Mouse (Mus musculus) ES-E14 (cell line): ENCODE results near the gene Fam217b.

Experiments
- CHD2 ChIP-seq: IDR thresholded peaks from 2 replicates; pipeline ENCODE4 v1.6.1; 2014; ENCODE audit warnings: mild to moderate bottlenecking, low read depth, low read length, inconsistent platforms
- MAFK ChIP-seq: IDR thresholded peaks from 2 replicates; pipeline ENCODE4 v1.6.1; 2014; ENCODE audit warnings: mild to moderate bottlenecking, low read depth, low read length, inconsistent platforms; ENCODE audit not compliant: insufficient read depth
- ZNF384 ChIP-seq: IDR thresholded peaks from 2 replicates; pipeline ENCODE4 v1.6.1; 2012; ENCODE audit warnings: low read depth, low read length, inconsistent platforms

- TF ChIP-seq CHD2 (no peak), MAFK (no peak), ZNF384 (no peak)
Measured at GRCm38 (mm10) chr2:178407053-178407815, 7.1 kb upstream of the Fam217b start, which contains the start of gene Sycp2.
